Mouse (Mus musculus) CH12.LX (cell line): ENCODE measurements at regions not wholly inside any gene's neighbourhood (a gene's known extent, or its start where the extent isn't known, plus 50 kb on each side); places are given as distances from the start of the nearest gene placed in this dataset.

Experiments
- CHD1 ChIP-seq: IDR thresholded peaks from 2 replicates; pipeline ENCODE4 v1.6.1; 2012; ENCODE audit warnings: low read depth, low read length, improper control_type of control experiment, inconsistent platforms
- MAX ChIP-seq: IDR thresholded peaks from 2 replicates; pipeline ENCODE4 v1.6.1; 2011; ENCODE audit warnings: low read length, improper control_type of control experiment
- POLR2A ChIP-seq: IDR thresholded peaks from 2 replicates; pipeline ENCODE4 v1.6.1; 2011; ENCODE audit warnings: low read depth, mild to moderate bottlenecking, improper control_type of control experiment, low read length
- POLR2AphosphoS2 ChIP-seq: IDR thresholded peaks from 2 replicates; pipeline ENCODE4 v1.6.1; 2011; ENCODE audit warnings: low read depth, low read length, improper control_type of control experiment
- USF2 ChIP-seq: conservative IDR thresholded peaks from 2 replicates; pipeline ENCODE4 v1.6.1; 2011; ENCODE audit warnings: low read depth, low read length, improper control_type of control experiment

DNA sequence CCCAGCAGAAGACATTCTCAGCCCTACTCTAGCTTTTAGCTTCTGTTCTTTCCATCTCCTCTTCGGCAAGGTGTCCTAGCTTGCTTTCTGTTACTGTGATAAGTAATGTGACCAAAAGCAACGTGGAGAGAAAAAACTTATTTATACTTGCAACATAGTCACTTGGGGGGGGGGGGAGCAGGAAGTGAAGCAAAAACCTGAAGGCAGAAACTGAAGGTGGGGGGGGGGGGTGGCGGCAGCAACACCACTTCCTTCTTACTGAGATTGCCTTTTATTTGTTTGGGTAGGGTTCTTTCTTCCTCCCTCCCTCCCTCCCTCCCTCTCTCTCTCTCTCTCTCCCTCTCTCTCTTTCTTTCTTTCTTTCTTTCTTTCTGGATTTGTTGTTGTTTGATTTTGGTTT lies 103.8 kb upstream of the Gpr141 start:
- no peak for TF ChIP-seq CHD1
- no peak for TF ChIP-seq POLR2A
- TF ChIP-seq POLR2AphosphoS2, result no peak
- TF ChIP-seq USF2, result no peak
- TF ChIP-seq MAX, result no peak
